Mouse (Mus musculus): ENCODE measurements around the gene Magi1.

DNA sequence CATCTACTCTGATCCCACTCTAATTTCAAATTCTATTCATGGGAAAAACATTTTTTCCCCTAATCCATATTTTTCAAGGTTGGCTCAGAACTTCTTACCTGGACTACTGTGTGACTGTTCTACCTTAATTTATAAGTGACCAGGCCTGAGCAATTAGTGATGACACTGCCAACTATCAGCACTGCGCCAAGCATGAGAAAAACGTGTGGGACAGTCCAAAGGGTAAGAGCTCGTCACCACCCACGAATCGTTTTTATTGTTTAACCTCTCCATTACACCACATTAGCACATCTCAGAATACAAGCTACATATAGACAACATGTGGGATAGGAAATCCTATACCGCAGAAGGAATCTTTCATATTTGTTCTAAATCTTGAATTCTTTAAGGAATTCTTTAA, 347.4 kb downstream of the Magi1 start:
- no peak for TF ChIP-seq POLR2A (IDR thresholded peaks at IDR 0.05; ENCODE audit: borderline replicate concordance, insufficient read depth, low read length)
- TF ChIP-seq CTCF (IDR thresholded peaks at IDR 0.05; ENCODE audit: borderline replicate concordance, insufficient read depth, low read depth, low read length) = no peak

Measured in cerebellum, adult 2 months (tissue).